Mouse (Mus musculus) liver, adult 2 months (tissue): ENCODE data around the gene Rbms1.

Experiments
- CTCF ChIP-seq: fragments of 200-500 bp; IDR thresholded peaks from 2 replicates; pipeline ENCODE4 v1.5.1; 2011; ENCODE audit warnings: low read depth, low read length, control low read depth
- POLR2A ChIP-seq: fragments of 200-500 bp; IDR thresholded peaks from 2 replicates; pipeline ENCODE4 v1.6.1; 2011; ENCODE audit warnings: low read length, control low read depth; ENCODE audit not compliant: insufficient read depth; ENCODE audit errors: extremely low read depth

GRCm38 (mm10) chr2:60856097-60856496 lies 106.9 kb downstream of the Rbms1 start:
- TF ChIP-seq POLR2A (no peak), CTCF (no peak)
